Mouse (Mus musculus) lung, postnatal 0 days (tissue): ENCODE measurements around the gene Slc35c2. TPM values are rescaled to one million over a fixed set of nuclear protein-coding genes. Genes with fewer than 3 reads are reported as not detected.
A peak's percentile ranks its signal among the peaks of the same experiment; 100 is the strongest.

Experiments
- ATAC-seq: fragments of 200-750 bp; cut with Nextera tagmentation; 2 replicates; pipeline ENCODE4 v1.8.0; 2017; ENCODE audit warnings: moderate library complexity
- DNase-seq: peaks from one replicate; pipeline ENCODE4 v3.0.0-alpha.2; 2016; ENCODE audit warnings: low spot score
- H3K27ac ChIP-seq: fragments of 300-500 bp; sonication (generic); 2 replicates; pipeline ENCODE4 v1.5.1; 2014; ENCODE audit warnings: antibody characterized with exemption, mild to moderate bottlenecking, low read length, mixed read lengths
- H3K27me3 ChIP-seq: fragments of 300-500 bp; sonication (generic); replicated peaks from 2 replicates; pipeline ENCODE4 v1.6.1; 2014; ENCODE audit warnings: low read length, mixed read lengths; ENCODE audit not compliant: insufficient read depth
- H3K36me3 ChIP-seq: fragments of 300-500 bp; sonication (generic); 2 replicates; pipeline ENCODE4 v1.6.1; 2014; ENCODE audit warnings: low read length, mixed read lengths; ENCODE audit not compliant: insufficient read depth
- H3K4me1 ChIP-seq: fragments of 300-500 bp; sonication (generic); 2 replicates; pipeline ENCODE4 v1.6.1; 2014; ENCODE audit warnings: antibody characterized with exemption, low read depth, low read length, mixed read lengths; ENCODE audit not compliant: insufficient read depth
- H3K4me2 ChIP-seq: fragments of 300-500 bp; sonication (generic); replicated peaks from 2 replicates; pipeline ENCODE4 v1.6.1; 2014; ENCODE audit warnings: low read depth, mild to moderate bottlenecking, low read length, moderate library complexity, mixed read lengths
- H3K4me3 ChIP-seq: fragments of 300-500 bp; sonication (generic); 2 replicates; pipeline ENCODE4 v1.5.1; 2014; ENCODE audit warnings: low read depth, low read length
- H3K9ac ChIP-seq: fragments of 300-500 bp; sonication (generic); replicated peaks from 2 replicates; pipeline ENCODE4 v1.6.1; 2014; ENCODE audit warnings: low read depth, mild to moderate bottlenecking
- H3K9me3 ChIP-seq: fragments of 300-500 bp; sonication (generic); 2 replicates; pipeline ENCODE4 v1.6.1; 2016; ENCODE audit warnings: low read length, mixed read lengths
- CTCF ChIP-seq: IDR thresholded peaks from 2 replicates; pipeline ENCODE4 v1.5.1; 2016; ENCODE audit warnings: antibody characterized with exemption, mild to moderate bottlenecking
- EP300 ChIP-seq: IDR thresholded peaks from 2 replicates; pipeline ENCODE4 v1.6.1; 2016; ENCODE audit warnings: antibody characterized with exemption, mild to moderate bottlenecking, control low read depth
- WGBS: fragments of 180-500 bp; shearing (Covaris S2); extraction: QIAGEN DNeasy Blood & Tissue Kit; methylation state at CpG from one replicate; pipeline ENCODE4 v1.1.7; 2014; 5-methylcytosine and 5-hydroxymethylcytosine counted together
- polyA plus RNA-seq: library from polyadenylated mRNA; unstranded; fragments of >200 nt; fragmentation: Nextera tagmentation; extraction: Ambion mirVana; gene quantifications from 2 replicates; pipeline ENCODE4 v1.2.1, GENCODE M21; 2015

The Slc35c2 gene
- polyA plus RNA-seq, 1 experiment from 2014 or later, result 42.8 TPM

DNA sequence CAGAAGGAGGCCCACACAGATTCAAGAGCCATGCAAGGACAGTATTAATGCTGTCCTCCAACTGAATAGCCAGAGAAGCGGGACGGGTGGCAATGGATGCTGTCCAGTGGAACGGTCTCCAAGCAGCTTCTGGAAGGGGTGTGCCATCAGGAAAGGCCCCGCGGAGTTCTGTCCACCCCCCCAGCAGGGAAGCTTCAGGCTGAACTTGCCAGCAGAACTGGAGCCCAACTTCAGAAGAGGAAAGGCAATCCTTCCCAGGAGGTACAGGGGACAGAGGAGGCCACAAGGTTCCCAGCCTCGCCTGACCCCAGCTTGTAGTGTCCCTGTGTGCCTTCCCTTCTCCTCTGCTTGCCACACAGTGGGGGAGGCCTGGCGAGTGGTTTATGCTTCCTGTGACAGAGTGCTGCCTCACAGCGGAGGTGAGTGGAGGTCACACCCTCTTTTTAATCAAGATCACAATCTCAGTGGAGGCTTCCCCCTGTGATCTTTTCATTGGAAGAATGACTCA lies 33.8 kb upstream of the Slc35c2 start:
- 33% methylated on average over 8 of the region's 8 CpGs for WGBS
- H3K9me3 ChIP-seq, result no peaks in the 10 kb centered on the region

GRCm38 (mm10) chr2:165320531-165321150 lies 33.0 kb upstream of the Slc35c2 start:
- H3K4me2 ChIP-seq, result peak overlapping the region; percentile 35
- DNase-seq, result peak; percentile 95

More for the DNA sequence above, 33.8 kb upstream of the Slc35c2 start:
- Histone ChIP-seq H3K36me3 (no peaks in the 10 kb centered on the region), H3K4me3 (no peak overlapping the region), H3K9ac (no peak overlapping the region), H3K27ac (peak overlapping the region; percentile 86), H3K4me1 (peaks cover 59% of the 10 kb centered on the region; the same call in 1 of the 2 replicates), H3K4me2 (peak overlapping the region; percentile 35), H3K27me3 (no peaks in the 10 kb centered on the region)
- TF ChIP-seq EP300, result no peak
- TF ChIP-seq CTCF, result peak; percentile 43
- ATAC-seq, result no peak
- DNase-seq, result peak; percentile 54

DNA sequence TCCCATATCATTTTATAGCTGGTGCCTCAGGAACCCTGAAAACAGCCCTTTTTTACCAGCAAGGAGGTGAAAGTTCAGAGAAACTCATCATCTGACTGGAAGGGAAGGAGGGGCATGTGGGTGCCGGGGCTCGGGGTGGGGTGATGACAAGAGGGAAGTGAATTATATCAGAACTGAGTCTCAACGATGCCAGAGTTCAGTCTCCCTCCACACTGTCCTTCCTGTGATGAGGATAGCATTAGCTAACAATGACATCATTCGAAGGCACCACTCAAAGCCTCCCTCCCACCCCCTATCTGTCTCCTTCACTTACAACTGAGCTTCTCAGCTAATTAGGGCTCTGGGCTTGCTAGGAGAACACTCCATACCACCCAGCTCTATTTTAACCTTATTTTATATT lies 31.8 kb upstream of the Slc35c2 start:
- peaks cover 10% of the 10 kb centered on the region for H3K36me3 ChIP-seq
- ATAC-seq (peak; percentile 13), DNase-seq (peak; percentile 78)
- H3K4me2 ChIP-seq, result no peak overlapping the region
- 37% methylated on average over 4 of the region's 4 CpGs for WGBS
- peaks cover 57% of the 10 kb centered on the region; the same call in 1 of the 2 replicates for H3K4me1 ChIP-seq
- no peaks in the 10 kb centered on the region for H3K9me3 ChIP-seq
- peak overlapping the region; percentile 86 for H3K27ac ChIP-seq
- TF ChIP-seq EP300, result 0 out of 2 replicates have a peak, but pooled peaks have one; percentile 27
- no peak for TF ChIP-seq CTCF
- no peaks in the 10 kb centered on the region for H3K27me3 ChIP-seq
- no peak overlapping the region for H3K4me3 ChIP-seq
- H3K9ac ChIP-seq, result no peak overlapping the region

More at GRCm38 (mm10) chr2:165320531-165321150, 33.0 kb upstream of the Slc35c2 start:
- H3K4me1 ChIP-seq, result peaks cover 59% of the 10 kb centered on the region; the same call in 1 of the 2 replicates
- TF ChIP-seq CTCF (peak; percentile 37), EP300 (0 out of 2 replicates have a peak, but pooled peaks have one; percentile 53)
- peak; percentile 44 for ATAC-seq
- H3K9ac ChIP-seq, result no peak overlapping the region
- H3K9me3 ChIP-seq, result no peaks in the 10 kb centered on the region
- H3K36me3 ChIP-seq, result no peaks in the 10 kb centered on the region
- no peaks in the 10 kb centered on the region for H3K27me3 ChIP-seq
- H3K4me3 ChIP-seq, result no peak overlapping the region
- peak overlapping the region; percentile 86 for H3K27ac ChIP-seq
- WGBS, result 21% methylated on average over 12 of the region's 12 CpGs

GRCm38 (mm10) chr2:165318941-165319340 lies 31.3 kb upstream of the Slc35c2 start:
- DNase-seq (no peak), ATAC-seq (no peak)
- Histone ChIP-seq H3K27ac (peak overlapping the region; percentile 71), H3K9me3 (no peaks in the 10 kb centered on the region), H3K27me3 (no peaks in the 10 kb centered on the region), H3K36me3 (peaks cover 14% of the 10 kb centered on the region), H3K9ac (no peak overlapping the region), H3K4me2 (no peak overlapping the region), H3K4me1 (peaks cover 52% of the 10 kb centered on the region; the same call in 1 of the 2 replicates), H3K4me3 (no peak overlapping the region)
- TF ChIP-seq EP300 (no peak), CTCF (no peak)
- 63% methylated on average over 7 of the region's 7 CpGs for WGBS

DNA sequence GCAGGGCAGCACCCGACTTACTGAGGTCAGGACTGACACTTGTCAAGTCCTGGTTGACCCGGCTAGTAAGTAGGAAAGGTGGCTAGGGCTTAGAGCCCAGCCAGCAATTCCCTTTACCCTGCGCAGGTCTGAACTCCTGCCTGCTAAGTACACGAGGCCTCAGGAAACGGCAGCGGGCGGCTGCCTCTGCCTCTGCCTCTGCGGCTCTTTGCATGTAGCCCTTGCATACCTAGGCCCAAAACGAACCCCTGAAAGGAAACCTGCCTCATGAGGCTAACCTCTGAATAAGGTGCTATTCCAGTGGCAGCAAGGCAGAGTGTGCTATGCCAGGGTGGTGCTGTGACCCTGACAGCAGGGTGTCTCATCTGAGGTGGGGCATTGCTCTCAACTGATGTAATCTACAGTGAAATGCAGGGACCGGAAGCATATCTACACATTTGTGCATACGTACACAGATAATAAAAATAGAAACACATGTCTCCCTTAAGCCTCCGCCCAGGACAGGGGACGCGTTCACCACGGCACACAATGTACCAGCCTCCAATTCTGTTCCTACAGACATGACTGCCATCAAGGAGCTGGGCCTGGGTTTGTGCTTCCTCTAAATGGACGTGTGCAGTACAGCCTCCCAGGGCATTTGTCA lies 30.1 kb upstream of the Slc35c2 start:
- WGBS, result 38% methylated on average over 16 of the region's 16 CpGs
- peaks cover 45% of the 10 kb centered on the region; the same call in 1 of the 2 replicates for H3K4me1 ChIP-seq
- TF ChIP-seq CTCF (peak; percentile 25), EP300 (peak; percentile 98)
- peak overlapping the region; percentile 72 for H3K27ac ChIP-seq
- H3K4me3 ChIP-seq, result no peak overlapping the region
- peaks cover 22% of the 10 kb centered on the region for H3K36me3 ChIP-seq
- DNase-seq, result peak; percentile 78
- peak; percentile 37 for ATAC-seq
- no peaks in the 10 kb centered on the region for H3K27me3 ChIP-seq
- H3K9me3 ChIP-seq, result no peaks in the 10 kb centered on the region
- no peak overlapping the region for H3K4me2 ChIP-seq
- no peak overlapping the region for H3K9ac ChIP-seq

DNA sequence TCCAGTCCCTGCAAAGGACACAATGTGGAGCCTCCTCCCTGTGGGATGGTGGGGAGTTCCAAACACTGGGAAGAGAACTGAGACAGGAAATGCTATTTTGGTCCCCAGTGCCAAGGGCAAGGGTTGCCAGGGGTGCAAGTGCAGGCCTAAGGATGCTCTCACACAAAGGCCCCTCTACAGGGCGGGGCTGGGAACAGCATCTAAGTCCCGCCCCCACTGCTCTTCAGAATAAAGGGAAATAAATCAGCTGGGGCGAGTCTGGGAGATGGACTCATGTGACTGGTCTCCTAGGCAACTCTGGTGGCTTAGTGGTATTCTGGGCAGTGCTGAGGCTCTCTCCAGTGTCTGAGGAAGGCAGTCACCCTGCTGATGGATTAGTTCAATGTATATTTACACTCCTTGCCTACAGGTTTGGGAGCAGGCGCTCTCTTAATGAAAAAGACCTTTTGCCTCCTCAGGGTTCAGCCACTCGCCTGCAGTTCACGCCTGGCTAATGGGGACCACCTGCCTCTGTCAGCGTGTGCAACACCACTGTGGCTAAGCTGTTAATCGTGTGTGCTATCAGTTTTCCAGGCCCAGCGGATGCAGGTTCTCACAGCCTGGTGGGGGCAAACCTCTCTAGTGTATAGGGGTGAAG lies 29.3 kb upstream of the Slc35c2 start:
- H3K4me2 ChIP-seq, result no peak overlapping the region
- TF ChIP-seq CTCF (peak; percentile 25), EP300 (peak; percentile 57; the same call in 1 of the 2 replicates)
- peak; percentile 69 for ATAC-seq

More for the DNA sequence above, 29.3 kb upstream of the Slc35c2 start:
- H3K4me1 ChIP-seq, result peaks cover 40% of the 10 kb centered on the region; the same call in 1 of the 2 replicates
- peak overlapping the region; percentile 72 for H3K27ac ChIP-seq
- H3K27me3 ChIP-seq, result no peaks in the 10 kb centered on the region
- peaks cover 24% of the 10 kb centered on the region for H3K36me3 ChIP-seq
- H3K4me3 ChIP-seq, result no peak overlapping the region
- no peaks in the 10 kb centered on the region for H3K9me3 ChIP-seq
- whole genome bisulfite sequencing, result 29% methylated on average over 9 of the region's 9 CpGs
- peak; percentile 87 for DNase-seq
- no peak overlapping the region for H3K9ac ChIP-seq
